Mouse (Mus musculus) intestine, embryonic 14.5 days (tissue): Measurements from ENCODE around the gene Slc9a1. TPM values are rescaled to one million over a fixed set of nuclear protein-coding genes. Genes with fewer than 3 reads are reported as not detected.

Experiments used
- ATAC-seq: fragments of 200-750 bp; cut with Nextera tagmentation; replicated peaks from 2 replicates; pipeline ENCODE4 v1.8.0; 2017; ENCODE audit warnings: low read depth, moderate number of reproducible peaks, moderate TSS enrichment, moderate library complexity; ENCODE audit not compliant: low FRiP score, low TSS enrichment
- DNase-seq: peaks from one replicate; pipeline ENCODE4 v3.0.0-alpha.2; 2018; ENCODE audit warnings: low spot score
- H3K27ac ChIP-seq: fragments of 300-500 bp; sonication (generic); 2 replicates; pipeline ENCODE4 v1.5.1; 2014; ENCODE audit warnings: low read depth, mild to moderate bottlenecking, control low read depth
- H3K27me3 ChIP-seq: fragments of 300-500 bp; sonication (generic); replicated peaks from 2 replicates; pipeline ENCODE4 v1.6.1; 2014; ENCODE audit warnings: low read length, control low read depth; ENCODE audit not compliant: control insufficient read depth, insufficient read depth
- H3K36me3 ChIP-seq: fragments of 300-500 bp; sonication (generic); 2 replicates; pipeline ENCODE4 v1.6.1; 2014; ENCODE audit warnings: low read length, control low read depth; ENCODE audit not compliant: control insufficient read depth, insufficient read depth
- H3K4me1 ChIP-seq: fragments of 300-500 bp; sonication (generic); replicated peaks from 2 replicates; pipeline ENCODE4 v1.6.1; 2014; ENCODE audit warnings: low read length, control low read depth, mixed read lengths; ENCODE audit not compliant: control insufficient read depth, insufficient read depth
- H3K4me2 ChIP-seq: fragments of 300-500 bp; sonication (generic); 2 replicates; pipeline ENCODE4 v1.6.1; 2014; ENCODE audit warnings: low read length
- H3K4me3 ChIP-seq: fragments of 300-500 bp; sonication (generic); 2 replicates; pipeline ENCODE4 v1.5.1; 2014; ENCODE audit warnings: low read depth, low read length, control low read depth, mixed read lengths
- H3K9ac ChIP-seq: fragments of 300-500 bp; sonication (generic); 2 replicates; pipeline ENCODE4 v1.6.1; 2014; ENCODE audit warnings: mild to moderate bottlenecking, low read length
- H3K9me3 ChIP-seq: fragments of 300-500 bp; sonication (generic); 2 replicates; pipeline ENCODE4 v1.6.1; 2016; ENCODE audit warnings: low read length, control low read depth; ENCODE audit not compliant: control insufficient read depth
- WGBS: fragments of 180-500 bp; shearing (Covaris S2); extraction: QIAGEN DNeasy Blood & Tissue Kit; methylation state at CpG from one replicate; pipeline ENCODE4 v1.1.7; 2014; 5-methylcytosine and 5-hydroxymethylcytosine counted together
- polyA plus RNA-seq: library from polyadenylated mRNA; unstranded; fragments of >200 nt; fragmentation: Nextera tagmentation; extraction: Ambion mirVana; gene quantifications from 2 replicates; pipeline ENCODE4 v1.2.1, GENCODE M21; 2014

Slc9a1 gene
- polyA plus RNA-seq, 1 experiment from 2014 or later = 11.6 TPM

- peaks cover 34% of the 10 kb centered on the region for H3K36me3 ChIP-seq
- no peak overlapping the region for H3K4me2 ChIP-seq
- no peaks in the 10 kb centered on the region for H3K27me3 ChIP-seq
- H3K9ac ChIP-seq = no peak overlapping the region
- DNase-seq (no peak), ATAC-seq (no peak)
- WGBS = 87% methylated on average over 16 of the region's 16 CpGs
- H3K4me1 ChIP-seq = peaks cover 6% of the 10 kb centered on the region
- H3K27ac ChIP-seq = no peak overlapping the region
- no peaks in the 10 kb centered on the region for H3K9me3 ChIP-seq
- no peak overlapping the region for H3K4me3 ChIP-seq
Observed at GRCm38 (mm10) chr4:133412575-133413540, 43.4 kb downstream of the Slc9a1 start.

- ATAC-seq = no peak
- H3K4me3 ChIP-seq = no peak overlapping the region
- WGBS = 96% methylated on average over 7 of the region's 7 CpGs
- no peaks in the 10 kb centered on the region for H3K27me3 ChIP-seq
- peaks cover 39% of the 10 kb centered on the region for H3K36me3 ChIP-seq
- no peak overlapping the region for H3K4me2 ChIP-seq
- DNase-seq = no peak
- no peak overlapping the region for H3K27ac ChIP-seq
- H3K9ac ChIP-seq = no peak overlapping the region
- H3K4me1 ChIP-seq = no peaks in the 10 kb centered on the region
- no peaks in the 10 kb centered on the region for H3K9me3 ChIP-seq
Observed at GRCm38 (mm10) chr4:133413617-133414016, 44.1 kb downstream of the Slc9a1 start.

DNA sequence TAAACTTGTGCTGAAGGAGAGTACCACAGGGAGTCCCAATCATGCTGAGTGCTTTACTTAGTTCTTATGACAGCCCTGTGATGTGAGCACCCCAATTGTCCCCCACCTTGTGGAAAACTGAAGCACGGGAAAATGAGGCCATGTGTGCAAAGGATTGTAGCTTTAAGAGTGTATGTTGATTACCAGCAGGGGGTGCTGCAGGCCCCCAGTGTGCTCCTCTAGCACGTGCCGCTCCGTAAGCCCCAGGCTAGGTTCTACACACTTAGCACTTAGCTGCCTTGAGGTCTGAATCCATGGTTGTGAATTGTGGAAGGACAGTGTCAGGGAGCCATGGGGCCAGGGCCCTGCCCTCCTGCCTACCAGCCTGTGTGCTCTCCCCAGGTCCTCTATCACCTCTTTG lies 45.4 kb downstream of the Slc9a1 start:
- 63% methylated on average over 4 of the region's 4 CpGs for WGBS
- no peak for ATAC-seq
- no peak for DNase-seq
- no peak overlapping the region for H3K4me2 ChIP-seq
- H3K4me3 ChIP-seq = no peak overlapping the region
- H3K27ac ChIP-seq = no peak overlapping the region
- H3K9me3 ChIP-seq = no peaks in the 10 kb centered on the region
- H3K4me1 ChIP-seq = no peaks in the 10 kb centered on the region
- no peaks in the 10 kb centered on the region for H3K27me3 ChIP-seq
- H3K36me3 ChIP-seq = peaks cover 41% of the 10 kb centered on the region
- no peak overlapping the region for H3K9ac ChIP-seq

DNA sequence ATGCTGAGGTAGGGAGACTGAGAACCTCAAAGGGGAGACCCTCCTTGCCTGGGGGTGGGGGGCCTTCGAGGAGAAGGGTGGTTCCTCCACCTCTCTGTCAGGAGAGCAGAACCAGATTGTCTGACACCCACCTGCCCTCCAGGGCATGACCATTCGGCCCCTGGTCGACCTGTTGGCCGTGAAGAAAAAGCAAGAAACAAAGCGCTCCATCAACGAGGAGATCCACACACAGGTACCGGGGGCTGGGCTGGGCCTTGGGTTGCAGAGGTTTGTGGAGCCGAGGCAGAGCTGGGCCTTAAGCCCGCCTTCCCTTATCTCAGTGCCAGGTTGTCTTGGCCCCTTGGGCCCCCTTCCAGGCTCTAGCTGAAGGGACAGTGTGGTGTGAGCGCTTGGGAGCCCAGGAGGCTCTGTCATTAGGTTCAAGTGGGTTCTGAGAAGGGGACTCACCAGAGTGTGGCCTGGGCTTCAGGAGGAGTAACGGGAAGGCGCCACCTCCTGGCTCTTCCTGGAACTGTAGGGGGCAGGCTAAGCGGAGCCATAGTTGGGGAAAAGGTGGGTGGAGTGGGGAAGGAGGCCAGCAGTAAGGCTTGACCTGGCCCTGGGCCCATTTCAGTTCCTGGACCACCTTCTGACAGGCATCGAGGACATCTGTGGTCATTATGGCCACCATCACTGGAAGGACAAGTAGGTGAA lies 50.0 kb downstream of the Slc9a1 start:
- WGBS = 67% methylated on average over 14 of the region's 14 CpGs
- no peaks in the 10 kb centered on the region for H3K9me3 ChIP-seq
- H3K9ac ChIP-seq = no peak overlapping the region
- H3K36me3 ChIP-seq = peaks cover 49% of the 10 kb centered on the region
- 0 out of 2 replicates have a peak, but pooled peaks have one; percentile 13 for ATAC-seq
- no peaks in the 10 kb centered on the region for H3K27me3 ChIP-seq
- no peaks in the 10 kb centered on the region for H3K4me1 ChIP-seq
- H3K4me3 ChIP-seq = no peak overlapping the region
- DNase-seq = peak; percentile 87
- H3K27ac ChIP-seq = no peak overlapping the region
- H3K4me2 ChIP-seq = no peak overlapping the region

DNA sequence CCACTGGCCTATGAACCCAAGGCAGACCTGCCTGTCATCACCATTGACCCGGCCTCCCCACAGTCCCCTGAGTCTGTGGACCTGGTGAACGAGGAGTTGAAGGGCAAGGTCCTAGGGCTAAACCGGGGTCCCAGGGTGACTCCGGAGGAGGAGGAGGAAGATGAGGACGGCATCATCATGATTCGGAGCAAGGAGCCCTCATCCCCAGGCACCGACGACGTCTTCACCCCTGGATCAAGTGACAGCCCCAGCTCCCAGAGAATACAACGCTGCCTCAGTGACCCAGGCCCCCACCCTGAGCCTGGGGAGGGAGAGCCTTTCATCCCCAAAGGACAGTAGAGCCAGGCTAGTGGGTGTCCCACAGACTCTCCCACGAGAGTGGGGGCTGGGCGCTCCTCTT lies 52.5 kb downstream of the Slc9a1 start:
- H3K4me2 ChIP-seq = no peak overlapping the region
- no peaks in the 10 kb centered on the region for H3K4me1 ChIP-seq
- H3K36me3 ChIP-seq = peaks cover 43% of the 10 kb centered on the region
- H3K9me3 ChIP-seq = no peaks in the 10 kb centered on the region
- ATAC-seq (no peak), DNase-seq (no peak)
- H3K4me3 ChIP-seq = no peak overlapping the region
- H3K27me3 ChIP-seq = no peaks in the 10 kb centered on the region
- no peak overlapping the region for H3K27ac ChIP-seq
- WGBS = 90% methylated on average over 12 of the region's 12 CpGs
- no peak overlapping the region for H3K9ac ChIP-seq

- H3K27me3 ChIP-seq = no peaks in the 10 kb centered on the region
- H3K9ac ChIP-seq = no peak overlapping the region
- 80% methylated on average over 15 of the region's 15 CpGs for WGBS
- H3K27ac ChIP-seq = no peak overlapping the region
- peaks cover 38% of the 10 kb centered on the region for H3K36me3 ChIP-seq
- no peaks in the 10 kb centered on the region for H3K4me1 ChIP-seq
- H3K4me3 ChIP-seq = no peak overlapping the region
- ATAC-seq (no peak), DNase-seq (no peak)
- no peaks in the 10 kb centered on the region for H3K9me3 ChIP-seq
- no peak overlapping the region for H3K4me2 ChIP-seq
Observed at GRCm38 (mm10) chr4:133422601-133423000, 53.1 kb downstream of the Slc9a1 start.

DNA sequence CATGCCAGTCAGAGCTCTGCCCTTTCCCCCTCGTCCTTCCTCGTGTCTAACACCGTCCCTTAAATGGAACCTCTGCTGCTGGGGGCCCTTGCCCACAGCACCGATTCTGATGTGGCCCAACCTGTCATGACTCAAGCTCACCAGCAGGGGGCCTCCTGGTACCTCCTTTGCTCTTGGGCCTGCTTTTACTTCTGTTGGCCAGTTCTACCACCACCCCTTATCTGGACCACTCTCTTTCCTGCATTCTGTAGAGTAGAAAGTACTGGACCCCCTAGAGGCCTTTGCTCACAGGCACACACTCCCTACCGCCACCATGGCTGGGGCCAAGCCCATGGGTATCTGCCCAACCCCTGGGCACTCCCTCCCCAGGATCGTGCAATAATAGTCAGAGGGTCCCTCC lies 53.6 kb downstream of the Slc9a1 start:
- Histone ChIP-seq H3K9me3 (no peaks in the 10 kb centered on the region), H3K27me3 (no peaks in the 10 kb centered on the region), H3K4me3 (no peak overlapping the region), H3K4me2 (no peak overlapping the region), H3K27ac (no peak overlapping the region), H3K9ac (no peak overlapping the region), H3K36me3 (peaks cover 34% of the 10 kb centered on the region), H3K4me1 (no peaks in the 10 kb centered on the region)
- WGBS = 49% methylated on average over 6 of the region's 6 CpGs
- ATAC-seq = peak; percentile 30; the same call in 1 of the 2 replicates
- peak; percentile 77 for DNase-seq

- H3K9me3 ChIP-seq = no peaks in the 10 kb centered on the region
- 81% methylated on average over 6 of the region's 6 CpGs for WGBS
- H3K9ac ChIP-seq = no peak overlapping the region
- ATAC-seq (no peak), DNase-seq (no peak)
- no peaks in the 10 kb centered on the region for H3K27me3 ChIP-seq
- H3K36me3 ChIP-seq = peaks cover 30% of the 10 kb centered on the region
- no peak overlapping the region for H3K27ac ChIP-seq
- H3K4me2 ChIP-seq = no peak overlapping the region
- no peak overlapping the region for H3K4me3 ChIP-seq
- H3K4me1 ChIP-seq = no peaks in the 10 kb centered on the region
Observed at GRCm38 (mm10) chr4:133423691-133424090, 54.2 kb downstream of the Slc9a1 start.
